Mouse (Mus musculus): Measurements from ENCODE around the gene Chst13.

DNA sequence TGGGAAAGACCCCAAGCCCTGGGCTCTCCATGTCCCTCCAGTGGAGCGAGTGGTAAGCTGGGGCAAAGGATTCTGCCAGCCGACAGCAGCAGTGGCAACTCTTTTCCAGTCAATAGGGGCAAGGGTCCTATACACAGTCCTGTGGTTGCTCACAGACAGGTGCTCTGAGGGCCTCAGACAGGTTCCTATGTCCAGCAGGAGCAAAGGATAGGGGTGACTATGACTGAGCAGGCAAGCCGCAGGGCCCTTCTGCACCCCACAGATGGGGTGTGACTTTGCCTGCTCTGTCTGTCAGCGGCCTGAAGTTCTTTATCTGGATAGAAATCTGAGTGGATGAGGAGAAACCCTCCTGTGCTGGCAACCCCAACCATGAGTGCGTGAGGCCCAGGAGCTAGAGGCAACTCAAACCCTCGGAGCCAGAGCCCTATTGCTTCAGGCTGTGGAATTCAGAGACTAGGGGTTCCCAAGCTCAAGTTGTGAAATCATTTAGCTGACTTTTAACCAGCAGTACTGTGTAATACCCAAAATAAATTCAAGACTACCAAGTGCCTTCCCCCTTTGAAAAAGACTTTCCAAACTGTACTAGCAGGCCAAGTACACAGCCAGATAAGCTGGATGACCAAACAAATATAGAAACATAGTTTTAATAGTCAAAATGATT, 18.5 kb downstream of the Chst13 start:
- TF ChIP-seq CTCF (IDR thresholded peaks at IDR 0.05; ENCODE audit: low read depth) (no peak), EP300 (IDR thresholded peaks at IDR 0.05; ENCODE audit: low read depth) (no peak)
